Mouse (Mus musculus) thymus, postnatal 0 days (tissue): Measurements from ENCODE around the gene Rad54l2. TPM values are rescaled to one million over a fixed set of nuclear protein-coding genes. Genes with fewer than 3 reads are reported as not detected.

Experiments used
- polyA plus RNA-seq: library from polyadenylated mRNA; unstranded; fragments of >200 nt; fragmentation: Nextera tagmentation; extraction: Ambion mirVana; gene quantifications from 2 replicates; pipeline ENCODE4 v1.2.1, GENCODE M21; 2015

Rad54l2 gene
- polyA plus RNA-seq, 1 experiment from 2014 or later: 5.7 TPM

Other genes with a start within 250 kb of the Rad54l2 start
- gene Iqcf3, start 227.6 kb downstream of the Rad54l2 start, polyA plus RNA-seq: not detected in 2 replicates
- not detected in 2 replicates for gene Iqcf4, start 218.2 kb downstream of the Rad54l2 start, polyA plus RNA-seq
- gene Iqcf6, start 162.6 kb downstream of the Rad54l2 start, polyA plus RNA-seq: not detected in 2 replicates
- 0.10 and 0.12 TPM in 2 replicates for gene Grm2, start 133.1 kb downstream of the Rad54l2 start, polyA plus RNA-seq
- 47.0 and 60.1 TPM in 2 replicates for gene Tex264, start 103.3 kb downstream of the Rad54l2 start, polyA plus RNA-seq
- gene Dcaf1, start 32.7 kb upstream of the Rad54l2 start, polyA plus RNA-seq: 8.6 and 11.6 TPM in 2 replicates
- gene Rbm15b, start 98.2 kb upstream of the Rad54l2 start, polyA plus RNA-seq: 8.9 and 10.0 TPM in 2 replicates
- 221 and 276 TPM in 2 replicates for gene Manf, start 102.8 kb upstream of the Rad54l2 start, polyA plus RNA-seq